Mouse (Mus musculus) heart, adult 10 weeks (tissue): ENCODE measurements around the gene Vdac2. TPM values are rescaled to one million over a fixed set of nuclear protein-coding genes. Genes with fewer than 3 reads are reported as not detected.

ENCODE experiments used
- polyA plus RNA-seq: library from polyadenylated mRNA; stranded (reverse); fragments of 350-450 nt; fragmentation: Illumina TruSeq; extraction: RNeasy Lipid Tissue Mini Kit (QIAGEN cat#74804); gene quantifications from one replicate; pipeline ENCODE4 v1.2.3, GENCODE M21; 2014; ENCODE audit warnings: low read depth, low replicate concordance

Gene Vdac2
- polyA plus RNA-seq = 450 TPM

GRCm38 (mm10) chr14:21824938-21825337 is at the start of gene Vdac2:
Vdac2 (plus strand) TSS chr14:21825238.

DNA sequence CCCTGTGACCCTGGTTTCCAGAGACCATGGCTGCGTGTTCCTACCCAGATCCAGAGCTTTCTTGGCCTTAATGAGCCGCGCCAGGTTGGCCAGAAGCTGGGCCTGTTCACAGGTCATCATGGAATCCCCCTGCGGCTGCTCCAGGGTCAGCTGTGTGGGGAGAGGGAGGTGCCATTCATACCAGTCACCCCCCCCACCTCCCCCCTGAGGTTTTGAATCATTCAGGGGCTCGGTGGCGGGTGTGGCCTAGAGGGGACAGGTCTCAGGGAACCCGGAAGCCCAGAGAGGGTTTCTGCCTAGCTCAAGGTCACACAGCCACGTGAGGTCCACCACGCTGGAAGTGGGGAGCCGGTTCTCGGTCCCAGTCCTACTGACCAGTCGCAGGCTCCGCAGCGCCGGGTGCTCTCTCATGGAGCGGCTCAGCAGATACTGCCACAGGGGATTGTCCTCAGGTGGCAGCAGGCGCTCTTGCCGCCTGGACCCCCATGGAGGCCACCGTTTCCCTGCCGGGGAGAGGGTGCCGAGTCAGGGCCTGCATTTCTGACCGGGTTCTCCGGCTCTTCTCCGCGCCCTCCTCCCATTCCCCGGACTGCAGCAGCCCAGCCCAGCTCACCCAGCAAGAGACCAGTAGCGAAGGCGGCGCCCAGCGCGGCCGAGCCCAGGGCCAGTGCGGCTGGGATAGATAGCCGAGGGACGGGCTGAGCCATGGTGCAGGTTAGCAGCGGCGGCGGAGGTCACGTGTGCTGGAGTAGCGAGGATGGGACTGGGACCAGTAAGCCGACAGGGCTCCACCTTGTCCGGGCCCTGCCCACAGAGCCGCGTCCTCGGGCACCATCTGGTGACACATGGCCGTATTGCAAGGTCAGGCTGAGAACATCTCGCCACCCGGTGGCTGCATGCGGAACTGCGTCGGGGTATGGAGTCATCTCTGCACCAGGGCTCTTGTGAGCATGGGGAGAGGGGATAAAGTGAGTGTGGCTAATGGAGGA is 23.4 kb downstream of the Vdac2 start, which contains the start of gene Comtd1:
Gene Comtd1 (minus strand): TSS at position 812 of the 989 bp plus-strand sequence.

Other genes with a start within 250 kb of the Vdac2 start
- not detected for gene Dupd1, start 110.7 kb upstream of the Vdac2 start, polyA plus RNA-seq
- 9.6 TPM for gene Samd8, start 74.7 kb upstream of the Vdac2 start, polyA plus RNA-seq
- 0.47 TPM for gene Dusp13, start 74.1 kb upstream of the Vdac2 start, polyA plus RNA-seq
- gene Comtd1, start 23.7 kb downstream of the Vdac2 start, polyA plus RNA-seq = 5.3 TPM
- 0.65 TPM for gene Zfp503, start 164.4 kb downstream of the Vdac2 start, polyA plus RNA-seq
- 2.0 TPM for gene Lrmda, start 194.5 kb downstream of the Vdac2 start, polyA plus RNA-seq